21 mouse cellular contexts compared by ENCODE assay signal in the genomic region with DNA sequence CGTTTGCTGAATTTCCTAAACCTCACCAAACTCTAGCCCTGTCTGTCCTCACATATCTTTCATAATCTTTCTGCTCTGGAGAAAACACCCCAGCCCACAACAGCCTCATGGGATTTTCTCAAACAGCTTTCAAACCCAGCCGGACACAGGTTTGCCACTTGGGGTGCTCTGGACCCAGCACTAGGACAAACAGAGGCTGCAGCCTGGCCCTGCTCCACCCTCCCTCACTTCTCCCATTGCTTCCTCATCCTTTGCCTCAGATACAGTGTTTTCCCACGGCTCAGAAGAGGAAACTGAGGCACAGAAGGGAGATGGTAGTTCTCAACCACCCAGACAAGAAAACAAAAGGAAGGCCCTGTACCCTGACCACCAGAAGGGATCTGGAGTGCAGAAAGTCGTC. TPM values are rescaled to one million over a fixed set of nuclear protein-coding genes. Genes with fewer than 3 reads are reported as not detected.
DNase-seq lines count a peak whose midpoint lies in the region; ATAC-seq and TF ChIP-seq lines count a peak whose summit lies in the region.
"Had no signal": no experiment of that assay in that cellular context is flagged by ENCODE, and none has a peak within 500 bp of the region (broad histone marks: within the 10 kb centered on the region; RNA-seq: fewer than 3 reads in every experiment).

No protein-coding gene starts in this region.

- TF ChIP-seq POLR2A in CH12.LX (IDR thresholded peaks at IDR 0.05; ENCODE audit: low read depth, low read length) = no peak

- H3K27ac ChIP-seq in forebrain, embryonic 10.5 days = peak overlapping the region; percentile 89; the same call in 1 of the 2 replicates
- H3K27ac ChIP-seq in forebrain, embryonic 11.5 days (ENCODE audit: low read depth, low read length) = no peak overlapping the region; the same call in 1 of the 2 replicates
- peak overlapping the region; percentile 98 for H3K27ac ChIP-seq in lung, embryonic 15.5 days
- peak overlapping the region; percentile 95 for H3K27ac ChIP-seq in CH12.LX (ENCODE audit: insufficient read depth, low read depth)
- peak overlapping the region; percentile 84 for H3K27ac ChIP-seq in forebrain, embryonic 15.5 days (replicated peaks)
- H3K27ac ChIP-seq: embryonic facial prominence, embryonic 12.5 days; midbrain, embryonic 15.5 days; neural tube, embryonic 12.5 days had no signal

- TF ChIP-seq RAD21 in CH12.LX (IDR thresholded peaks at IDR 0.05; ENCODE audit: low read depth, low read length) = no peak

- H3K4me3 ChIP-seq in forebrain, embryonic 10.5 days = no peak overlapping the region
- H3K4me3 ChIP-seq in forebrain, embryonic 11.5 days (ENCODE audit: low read depth, low read length) = no peak overlapping the region
- H3K4me3 ChIP-seq in lung, embryonic 15.5 days = no peak overlapping the region
- H3K4me3 ChIP-seq in CH12.LX (replicated peaks in 1 of 3; ENCODE audit: low read depth in 2 of 3, low read length in 2 of 3, poor library complexity in 1 of 3) = peak overlapping the region; percentile 20 to 69 (median 49)
- H3K4me3 ChIP-seq in forebrain, embryonic 15.5 days = no peak overlapping the region
- H3K4me3 ChIP-seq: embryonic facial prominence, embryonic 12.5 days; midbrain, embryonic 15.5 days; neural tube, embryonic 12.5 days had no signal

- peaks cover 70% of the 10 kb centered on the region for H3K4me1 ChIP-seq in forebrain, embryonic 10.5 days
- H3K4me1 ChIP-seq in forebrain, embryonic 11.5 days (replicated peaks; ENCODE audit: control insufficient read depth, insufficient read depth, low read length) = peaks cover 22% of the 10 kb centered on the region
- peaks cover 69% of the 10 kb centered on the region for H3K4me1 ChIP-seq in lung, embryonic 15.5 days
- H3K4me1 ChIP-seq in CH12.LX (ENCODE audit: control insufficient read depth in 1 of 2, insufficient read depth in 2 of 2) = peaks cover 26 to 55% of the 10 kb centered on the region in 2 experiments
- peaks cover 90% of the 10 kb centered on the region for H3K4me1 ChIP-seq in forebrain, embryonic 15.5 days

- peaks cover 13% of the 10 kb centered on the region for H3K27me3 ChIP-seq in forebrain, embryonic 10.5 days (ENCODE audit: poor library complexity, severe bottlenecking)
- no peaks in the 10 kb centered on the region for H3K27me3 ChIP-seq in forebrain, embryonic 11.5 days (ENCODE audit: control insufficient read depth, insufficient read depth, low read length)
- no peaks in the 10 kb centered on the region for H3K27me3 ChIP-seq in lung, embryonic 15.5 days
- no peaks in the 10 kb centered on the region for H3K27me3 ChIP-seq in CH12.LX (replicated peaks)
- no peaks in the 10 kb centered on the region for H3K27me3 ChIP-seq in forebrain, embryonic 15.5 days
- H3K27me3 ChIP-seq: embryonic facial prominence, embryonic 12.5 days; midbrain, embryonic 15.5 days; neural tube, embryonic 12.5 days had no signal

- no peaks in the 10 kb centered on the region for H3K36me3 ChIP-seq in forebrain, embryonic 10.5 days (replicated peaks)
- no peaks in the 10 kb centered on the region for H3K36me3 ChIP-seq in forebrain, embryonic 11.5 days (ENCODE audit: control insufficient read depth, insufficient read depth, low read length)
- H3K36me3 ChIP-seq in lung, embryonic 15.5 days = no peaks in the 10 kb centered on the region
- H3K36me3 ChIP-seq in CH12.LX (replicated peaks in 1 of 2; ENCODE audit: control insufficient read depth in 1 of 2, insufficient read depth in 1 of 2, low read length in 1 of 2) = peaks cover under 1 to 15% of the 10 kb centered on the region in 2 experiments
- H3K36me3 ChIP-seq in forebrain, embryonic 15.5 days = no peaks in the 10 kb centered on the region
- H3K36me3 ChIP-seq: embryonic facial prominence, embryonic 12.5 days; midbrain, embryonic 15.5 days; neural tube, embryonic 12.5 days had no signal

- no peaks in the 10 kb centered on the region for H3K9me3 ChIP-seq in forebrain, embryonic 10.5 days
- H3K9me3 ChIP-seq in forebrain, embryonic 11.5 days (ENCODE audit: control insufficient read depth, low read length) = no peaks in the 10 kb centered on the region
- H3K9me3 ChIP-seq in lung, embryonic 15.5 days = no peaks in the 10 kb centered on the region
- H3K9me3 ChIP-seq in CH12.LX (replicated peaks; ENCODE audit: low read length) = no peaks in the 10 kb centered on the region
- H3K9me3 ChIP-seq in forebrain, embryonic 15.5 days = no peaks in the 10 kb centered on the region
- H3K9me3 ChIP-seq: embryonic facial prominence, embryonic 12.5 days; midbrain, embryonic 15.5 days; neural tube, embryonic 12.5 days had no signal

- DNase-seq in forebrain, embryonic 10.5 days (ENCODE audit: extremely low spot score, low spot score) = no peak
- DNase-seq in forebrain, embryonic 11.5 days (ENCODE audit: low spot score) = no peak
- DNase-seq in lung, postnatal 10 days = no peak
- DNase-seq in CH12.LX (ENCODE audit: extremely low read depth) = no peak
- no peak for DNase-seq in adrenal gland, postnatal 14 days
- no peak for DNase-seq in cerebellum, adult 9-10 months
- DNase-seq: cerebellum, adult 11 months; cerebellum, postnatal 36 days; gastrocnemius, postnatal 36 days; kidney, adult 11 months; kidney, postnatal 25 days; layer of hippocampus, adult 9-11 months had no signal

- 66% methylated on average over 4 of the region's 4 CpGs for WGBS in forebrain, embryonic 10.5 days
- WGBS in forebrain, embryonic 11.5 days = 63% methylated on average over 4 of the region's 4 CpGs
- 43% methylated on average over 4 of the region's 4 CpGs for WGBS in lung, embryonic 15.5 days
- 48% methylated on average over 4 of the region's 4 CpGs for WGBS in forebrain, embryonic 15.5 days

- no peak overlapping the region for H3K4me2 ChIP-seq in forebrain, embryonic 11.5 days (ENCODE audit: low read depth, low read length, severe bottlenecking)
- no peak overlapping the region for H3K4me2 ChIP-seq in lung, embryonic 15.5 days
- H3K4me2 ChIP-seq in CH12.LX (ENCODE audit: insufficient read depth, low read depth, poor library complexity, severe bottlenecking) = peak overlapping the region; percentile 85
- H3K4me2 ChIP-seq in forebrain, embryonic 15.5 days (replicated peaks) = no peak overlapping the region
- H3K4me2 ChIP-seq: embryonic facial prominence, embryonic 12.5 days; midbrain, embryonic 15.5 days; neural tube, embryonic 12.5 days had no signal

- no peak for ATAC-seq in forebrain, embryonic 11.5 days (replicated peaks; ENCODE audit: low FRiP score)
- ATAC-seq in lung, embryonic 15.5 days (ENCODE audit: borderline replicate concordance, extremely low read depth, low FRiP score, low TSS enrichment) = no peak
- no peak for ATAC-seq in forebrain, embryonic 15.5 days (replicated peaks)
- ATAC-seq: lung, postnatal 0 days; midbrain, embryonic 15.5 days had no signal

- H3K79me2 ChIP-seq in CH12.LX (replicated peaks; ENCODE audit: control insufficient read depth, extremely low read depth, insufficient read depth, poor library complexity, severe bottlenecking) = peaks cover 64% of the 10 kb centered on the region

- dilution Hi-C loops in CH12.LX (cut with MboI; ENCODE audit: extremely low pct_ligation_motif_present, extremely low pct_unique_long_range_greater_than_20kb, low sequenced_read_pairs) = no loop called here

- TF ChIP-seq EP300 in CH12.LX (IDR thresholded peaks at IDR 0.05; ENCODE audit: low read length) = no peak

- in situ Hi-C loops in CH12.LX (cut with MboI; ENCODE audit: low pct_ligation_motif_present, low pct_unique_long_range_greater_than_20kb, low sequenced_read_pairs) = loop anchor here (5.0 to 25.0 kb wide), 5 partner anchors 33 to 532 kb away; a partner anchor contains a TSS

- H3K9ac ChIP-seq in forebrain, embryonic 11.5 days (ENCODE audit: low read length) = no peak overlapping the region
- no peak overlapping the region for H3K9ac ChIP-seq in lung, embryonic 15.5 days
- H3K9ac ChIP-seq in CH12.LX (ENCODE audit: insufficient read depth, low read depth) = peak overlapping the region; percentile 97
- no peak overlapping the region for H3K9ac ChIP-seq in forebrain, embryonic 15.5 days (replicated peaks)
- H3K9ac ChIP-seq: embryonic facial prominence, embryonic 12.5 days; midbrain, embryonic 15.5 days; neural tube, embryonic 12.5 days had no signal

- peak in 1 of 2 experiments; percentile 22; a peak in 2 of 4 replicates for TF ChIP-seq CTCF in CH12.LX (conservative IDR thresholded peaks at IDR 0.05 in 1 of 2, IDR thresholded peaks at IDR 0.05 in 1 of 2; ENCODE audit: low read depth in 2 of 2, low read length in 2 of 2)

TF ChIP-seq in CH12.LX, 34 proteins besides CTCF, POLR2A, EP300 and RAD21 (continues in another document):
- TF ChIP-seq JUND (conservative IDR thresholded peaks at IDR 0.05; ENCODE audit: low read depth, low read length) = no peak

RNA-seq across cellular contexts. Expression of a gene that starts 2.5 kb away (rescaled TPM):
- polyA plus RNA-seq in forebrain, embryonic 10.5 days (2016; fragmentation: Nextera tagmentation; extraction: Ambion mirVana) = 10.2 and 13.1 TPM in 2 replicates
- 18.8 and 21.0 TPM in 2 replicates for polyA plus RNA-seq in forebrain, embryonic 11.5 days (2014; fragmentation: Nextera tagmentation; extraction: Ambion mirVana)
- 9.0 and 10.4 TPM in 2 replicates for polyA plus RNA-seq in lung, embryonic 15.5 days (2015; fragmentation: Nextera tagmentation; extraction: Ambion mirVana)
- total RNA-seq in CH12.LX (2012; rRNA removed) (19.3 and 28.0 TPM in 2 replicates), CH12.LX (2014; rRNA removed) (5.1 and 6.5 TPM in 2 replicates)
- 28.5 and 37.5 TPM in 2 replicates for polyA plus RNA-seq in CH12.LX (2012; ENCODE audit: insufficient read length, low read depth)
- polyA plus RNA-seq in forebrain, embryonic 15.5 days (2015; fragmentation: Nextera tagmentation; extraction: Ambion mirVana) = 12.4 and 16.0 TPM in 2 replicates
- total RNA-seq in adrenal gland, postnatal 14 days (2021) = 4.4 and 16.1 TPM in 2 replicates

RNA-seq across cellular contexts. Expression of a gene that starts 43.4 kb away (rescaled TPM):
- polyA plus RNA-seq in forebrain, embryonic 10.5 days (2016; fragmentation: Nextera tagmentation; extraction: Ambion mirVana) = not detected in 2 replicates
- not detected in 2 replicates for polyA plus RNA-seq in forebrain, embryonic 11.5 days (2014; fragmentation: Nextera tagmentation; extraction: Ambion mirVana)
- polyA plus RNA-seq in lung, embryonic 15.5 days (2015; fragmentation: Nextera tagmentation; extraction: Ambion mirVana) = not detected in 2 replicates
- total RNA-seq in CH12.LX (2012; rRNA removed) (not detected in 2 replicates), CH12.LX (2014; rRNA removed) (not detected in 2 replicates)
- 0.53 TPM in 1 of 2 replicates, not detected in the other for polyA plus RNA-seq in CH12.LX (2012; ENCODE audit: insufficient read length, low read depth)
- not detected in 2 replicates for polyA plus RNA-seq in forebrain, embryonic 15.5 days (2015; fragmentation: Nextera tagmentation; extraction: Ambion mirVana)
- 1.1 and 1.9 TPM in 2 replicates for total RNA-seq in adrenal gland, postnatal 14 days (2021)
- total RNA-seq: hematopoietic stem cell, adult 5-6 weeks had no signal
- polyA plus RNA-seq: embryonic facial prominence, embryonic 12.5 days; heart, embryonic 14.5 days; midbrain, embryonic 15.5 days; neural tube, embryonic 12.5 days; stomach, embryonic 16.5 days had no signal

RNA-seq across cellular contexts. Expression of a gene that starts 49.7 kb away (rescaled TPM):
- not detected in 2 replicates for polyA plus RNA-seq in forebrain, embryonic 10.5 days (2016; fragmentation: Nextera tagmentation; extraction: Ambion mirVana)
- polyA plus RNA-seq in forebrain, embryonic 11.5 days (2014; fragmentation: Nextera tagmentation; extraction: Ambion mirVana) = not detected in 2 replicates
- polyA plus RNA-seq in lung, embryonic 15.5 days (2015; fragmentation: Nextera tagmentation; extraction: Ambion mirVana) = not detected in 2 replicates
- total RNA-seq in CH12.LX (2012; rRNA removed) (not detected in 2 replicates), CH12.LX (2014; rRNA removed) (not detected in 2 replicates)
- polyA plus RNA-seq in CH12.LX (2012; ENCODE audit: insufficient read length, low read depth) = 0.30 and 0.33 TPM in 2 replicates
- not detected in 2 replicates for polyA plus RNA-seq in forebrain, embryonic 15.5 days (2015; fragmentation: Nextera tagmentation; extraction: Ambion mirVana)
- 6.6 and 8.0 TPM in 2 replicates for total RNA-seq in adrenal gland, postnatal 14 days (2021)
- total RNA-seq: gastrocnemius, postnatal 36 days; hematopoietic stem cell, adult 5-6 weeks had no signal
- polyA plus RNA-seq: embryonic facial prominence, embryonic 12.5 days; heart, embryonic 14.5 days; midbrain, embryonic 15.5 days; neural tube, embryonic 12.5 days; stomach, embryonic 16.5 days had no signal

Comparison
In these comparisons a context has a peak if more than half of its experiments do, and no peak if none do; other contexts are left out.
1. H3K4me3 ChIP-seq: peak in CH12.LX (3 of 3); none in forebrain, embryonic 10.5 days (single experiment), forebrain, embryonic 11.5 days (single experiment), lung, embryonic 15.5 days (single experiment) and forebrain, embryonic 15.5 days (single experiment).